Mouse (Mus musculus): ENCODE measurements around the gene Timm10. TPM values are rescaled to one million over a fixed set of nuclear protein-coding genes. Genes with fewer than 3 reads are reported as not detected.
"Not testable (repeated sequence)": the region's sequence is repeated elsewhere in the genome, so short reads cannot be mapped to it uniquely, and the experiment has no call there.

The Timm10 gene
- polyA plus RNA-seq, 1 experiment from 2014 or later, result 44.3 TPM

DNA sequence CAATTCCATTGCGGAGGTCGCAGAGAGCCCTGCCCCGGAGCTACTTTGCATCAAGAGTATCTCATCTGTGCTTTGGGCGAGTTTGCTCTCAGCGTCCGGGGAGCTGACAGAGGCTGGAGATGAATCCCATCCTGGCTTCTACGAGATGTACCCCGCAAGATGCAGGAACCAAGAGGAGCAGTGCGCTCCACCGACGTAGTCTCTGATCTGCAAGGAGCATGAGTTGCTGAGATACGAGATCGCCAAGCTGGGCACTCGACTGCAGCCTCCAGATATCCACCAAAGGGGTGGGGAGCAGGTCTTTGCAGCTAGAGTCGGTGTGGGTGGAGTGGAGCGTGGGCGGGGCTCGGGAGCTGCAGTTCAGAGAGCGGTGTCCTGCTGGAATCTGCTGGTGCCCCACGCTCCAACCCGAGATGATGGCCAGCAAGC is 28.3 kb upstream of the Timm10 start, which contains the start of gene Ube2l6:
Gene Ube2l6 (plus strand): TSS at position 336 of the 429 bp plus-strand sequence.
- peak; percentile 87 for ATAC-seq (ENCODE audit: borderline replicate concordance, extremely low read depth, low FRiP score, low TSS enrichment)
- 1% methylated on average over 21 of the region's 21 CpGs for WGBS
- H3K36me3 ChIP-seq, result no peaks in the 10 kb centered on the region
- H3K9me3 ChIP-seq, result no peaks in the 10 kb centered on the region
- H3K4me2 ChIP-seq, result peak within 1 kb of the TSS; percentile 93
- peak within 1 kb of the TSS; percentile 66 for H3K4me3 ChIP-seq
- H3K9ac ChIP-seq, result peak within 1 kb of the TSS; percentile 54
- H3K27me3 ChIP-seq, result no peaks in the 10 kb centered on the region
- no peaks in the 10 kb centered on the region; the same call in 1 of the 2 replicates for H3K4me1 ChIP-seq
- peak within 1 kb of the TSS; percentile 76 for H3K27ac ChIP-seq

DNA sequence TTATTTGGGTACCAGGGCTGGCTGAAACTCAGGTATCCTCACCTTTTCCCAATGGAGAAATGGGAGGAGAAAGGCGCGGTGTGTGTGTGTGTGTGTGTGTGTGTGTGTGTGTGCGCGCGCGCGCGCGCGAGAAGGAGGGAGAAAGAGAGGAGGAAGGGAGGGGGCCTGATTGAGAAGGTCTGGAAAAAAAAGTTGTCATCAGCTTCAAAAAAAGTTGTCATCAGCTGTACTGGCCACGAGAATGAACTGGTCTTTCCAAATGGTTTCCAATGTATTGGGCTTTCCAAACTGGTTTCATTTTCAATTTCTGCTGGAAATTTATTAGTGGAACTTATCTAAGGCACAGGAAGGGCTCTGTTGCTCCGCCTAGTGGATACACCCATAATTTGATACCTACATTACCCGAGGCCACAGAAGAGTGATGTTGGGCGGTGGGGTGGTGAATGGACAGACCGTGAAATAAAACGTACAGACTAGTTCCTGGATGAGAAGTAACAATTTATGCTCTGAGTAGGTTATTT is 27.7 kb upstream of the Timm10 start:
- under 1% methylated on average over 16 of the region's 16 CpGs for WGBS
- peak; percentile 66 for ATAC-seq (ENCODE audit: borderline replicate concordance, extremely low read depth, low FRiP score, low TSS enrichment)
- H3K9ac ChIP-seq, result peak overlapping the region; percentile 54

DNA sequence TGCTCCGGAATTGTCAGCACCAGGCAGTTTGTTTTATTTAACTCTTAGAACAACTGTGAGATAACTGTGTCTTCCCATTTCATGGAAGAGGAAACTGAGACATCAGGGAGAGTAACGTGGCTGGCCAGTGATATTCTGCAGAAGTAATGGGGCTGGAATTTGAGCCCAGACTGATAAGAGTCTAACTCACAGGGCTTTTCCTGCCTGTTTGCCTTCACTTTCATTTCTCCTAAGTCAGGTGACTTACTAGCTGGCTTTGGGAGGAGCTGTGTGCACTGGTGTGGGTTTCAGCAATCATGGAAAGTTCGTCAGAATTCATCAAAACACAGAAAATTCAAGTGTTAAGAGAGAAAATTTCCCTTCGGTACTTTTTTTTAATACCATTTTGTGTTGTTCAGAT is 26.5 kb upstream of the Timm10 start:
- H3K36me3 ChIP-seq, result no peaks in the 10 kb centered on the region
- WGBS, result 69% methylated on average over 4 of the region's 4 CpGs
- no peak overlapping the region for H3K4me3 ChIP-seq
- H3K4me1 ChIP-seq, result no peaks in the 10 kb centered on the region; the same call in 1 of the 2 replicates
- H3K27ac ChIP-seq, result no peak overlapping the region
- ATAC-seq (ENCODE audit: borderline replicate concordance, extremely low read depth, low FRiP score, low TSS enrichment), result no peak
- H3K27me3 ChIP-seq, result no peaks in the 10 kb centered on the region
- H3K4me2 ChIP-seq, result no peak overlapping the region
- no peak overlapping the region for H3K9ac ChIP-seq
- H3K9me3 ChIP-seq, result no peaks in the 10 kb centered on the region

More for the DNA sequence above, 27.7 kb upstream of the Timm10 start:
- peak overlapping the region; percentile 66 for H3K4me3 ChIP-seq
- H3K27me3 ChIP-seq, result no peaks in the 10 kb centered on the region
- no peaks in the 10 kb centered on the region for H3K9me3 ChIP-seq
- H3K27ac ChIP-seq, result peak overlapping the region; percentile 76
- no peaks in the 10 kb centered on the region; the same call in 1 of the 2 replicates for H3K4me1 ChIP-seq
- H3K4me2 ChIP-seq, result peak overlapping the region; percentile 93
- H3K36me3 ChIP-seq, result no peaks in the 10 kb centered on the region

DNA sequence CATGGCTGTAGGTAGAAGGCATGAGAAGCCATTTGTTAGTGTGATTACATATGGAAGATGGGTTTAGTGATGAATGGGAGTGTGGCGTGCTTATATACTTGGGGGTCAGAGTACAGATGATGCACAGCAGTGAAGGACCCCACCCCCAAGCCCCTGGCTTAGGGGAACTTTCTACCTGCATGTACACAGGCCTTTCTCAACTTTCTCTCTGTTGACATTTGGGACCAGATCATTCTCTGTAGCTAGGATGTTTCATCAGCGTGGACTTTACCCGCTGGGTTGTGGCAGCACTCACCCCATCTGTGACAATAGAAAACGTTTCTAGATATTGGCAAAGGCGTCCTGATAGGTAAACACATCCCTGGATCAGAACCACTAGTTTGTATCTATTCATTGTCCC is 25.6 kb upstream of the Timm10 start:
- not testable (repeated sequence) for H3K27me3 ChIP-seq; H3K4me2 ChIP-seq; H3K27ac ChIP-seq; H3K4me3 ChIP-seq; ATAC-seq (ENCODE audit: borderline replicate concordance, extremely low read depth, low FRiP score, low TSS enrichment); H3K9me3 ChIP-seq; H3K4me1 ChIP-seq; H3K36me3 ChIP-seq; H3K9ac ChIP-seq
- 74% methylated on average over 5 of the region's 5 CpGs for WGBS

DNA sequence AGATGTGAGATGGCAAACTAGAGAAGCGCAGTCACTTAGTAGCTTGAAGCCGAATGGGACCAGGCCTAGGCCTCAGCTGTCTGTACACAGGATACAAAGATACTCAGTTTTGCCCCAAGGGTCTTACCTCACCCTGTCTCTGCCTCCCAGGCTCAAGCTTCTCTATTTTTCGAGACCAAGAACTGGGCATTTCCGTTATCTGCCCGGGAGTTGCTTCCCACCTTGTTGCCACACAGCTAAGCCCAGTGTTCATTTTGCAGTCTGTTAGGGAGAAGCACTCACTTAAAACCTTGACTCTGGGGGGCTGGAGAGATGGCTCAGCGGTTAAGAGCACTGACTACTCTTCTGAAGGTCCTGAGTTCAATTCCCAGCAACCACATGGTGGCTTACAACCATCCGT is 22.8 kb upstream of the Timm10 start:
- Histone ChIP-seq H3K9me3 (no peaks in the 10 kb centered on the region), H3K4me1 (no peaks in the 10 kb centered on the region), H3K4me3 (no peak overlapping the region), H3K36me3 (no peaks in the 10 kb centered on the region), H3K27ac (no peak overlapping the region), H3K9ac (no peak overlapping the region), H3K4me2 (no peak overlapping the region), H3K27me3 (no peaks in the 10 kb centered on the region)
- 83% methylated on average over 7 of the region's 7 CpGs for WGBS
- ATAC-seq (ENCODE audit: borderline replicate concordance, extremely low read depth, low FRiP score, low TSS enrichment), result no peak

DNA sequence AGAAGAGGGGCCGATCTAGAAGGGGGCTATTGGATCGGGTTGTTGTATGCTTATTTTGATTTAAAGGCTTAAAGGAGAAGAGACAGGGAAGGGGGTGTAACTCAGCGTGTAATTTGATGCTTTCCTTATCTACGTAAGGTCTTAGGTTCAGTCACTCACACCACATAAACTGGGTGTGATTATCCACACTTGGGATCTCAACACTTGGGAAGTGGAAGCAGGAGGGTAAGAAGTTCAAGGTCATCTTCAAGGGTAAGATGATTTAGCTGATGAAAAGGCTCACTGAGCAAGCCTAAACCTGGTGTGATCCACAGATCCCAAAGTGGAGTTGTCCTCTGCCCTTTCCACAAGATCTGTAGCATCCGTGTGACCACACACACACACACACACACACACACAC is 20.3 kb upstream of the Timm10 start:
- H3K27me3 ChIP-seq, result no peaks in the 10 kb centered on the region
- H3K4me3 ChIP-seq, result no peak overlapping the region
- no peak overlapping the region for H3K9ac ChIP-seq
- H3K9me3 ChIP-seq, result no peaks in the 10 kb centered on the region
- H3K36me3 ChIP-seq, result no peaks in the 10 kb centered on the region
- H3K4me1 ChIP-seq, result peaks cover 11% of the 10 kb centered on the region
- no peak overlapping the region for H3K27ac ChIP-seq
- no peak overlapping the region for H3K4me2 ChIP-seq
- ATAC-seq (ENCODE audit: borderline replicate concordance, extremely low read depth, low FRiP score, low TSS enrichment), result no peak
- 37% methylated on average over 5 of the region's 5 CpGs for WGBS

DNA sequence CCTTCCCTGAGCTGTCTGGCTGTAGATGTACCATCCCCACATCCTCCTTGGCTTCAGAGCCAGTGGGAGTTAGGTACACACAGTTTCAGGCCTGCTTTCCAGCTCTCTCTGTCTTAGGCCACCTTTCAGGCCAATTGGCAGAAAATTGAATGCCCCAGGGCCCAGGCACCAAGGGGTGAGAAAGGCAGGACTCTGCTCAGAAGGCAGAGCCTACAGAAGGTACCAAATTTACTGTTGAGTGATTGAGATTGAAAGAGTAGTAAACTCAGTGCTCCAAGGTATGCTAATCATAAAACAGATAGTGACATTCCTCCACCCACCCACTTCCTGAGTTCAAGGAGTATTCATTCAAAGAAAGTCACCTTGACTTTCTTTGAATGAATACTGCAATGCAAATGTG is 17.5 kb upstream of the Timm10 start:
- no peak overlapping the region for H3K27ac ChIP-seq
- no peak overlapping the region for H3K4me3 ChIP-seq

DNA sequence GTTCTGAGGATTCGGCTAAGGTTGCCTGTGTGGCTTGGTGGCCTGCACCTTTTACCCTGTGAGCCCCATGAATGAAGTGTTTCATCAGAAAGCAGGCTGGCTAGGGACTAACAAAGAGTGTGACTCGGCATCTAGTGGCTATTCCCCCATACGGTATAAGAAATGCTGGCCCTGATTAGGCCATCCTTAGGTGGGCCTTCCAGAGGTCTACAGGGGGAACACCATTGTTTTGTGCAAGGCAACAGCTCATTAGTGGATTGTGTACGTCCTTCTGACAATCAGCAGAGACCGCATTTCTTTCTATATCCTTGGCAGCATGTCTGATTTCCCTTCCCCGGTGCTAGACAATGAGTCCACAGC is 16.3 kb upstream of the Timm10 start:
- Histone ChIP-seq H3K36me3 (no peaks in the 10 kb centered on the region), H3K9me3 (no peaks in the 10 kb centered on the region), H3K4me3 (no peak overlapping the region; the same call in 1 of the 2 replicates), H3K9ac (no peak overlapping the region), H3K4me2 (peak overlapping the region; percentile 75; the same call in 1 of the 2 replicates), H3K27ac (no peak overlapping the region), H3K27me3 (no peaks in the 10 kb centered on the region), H3K4me1 (peaks cover 14% of the 10 kb centered on the region)
- ATAC-seq (ENCODE audit: borderline replicate concordance, extremely low read depth, low FRiP score, low TSS enrichment), result no peak
- WGBS, result 72% methylated on average over 6 of the region's 6 CpGs

More for the DNA sequence above, 17.5 kb upstream of the Timm10 start:
- no peak overlapping the region for H3K9ac ChIP-seq
- H3K9me3 ChIP-seq, result no peaks in the 10 kb centered on the region
- H3K4me2 ChIP-seq, result no peak overlapping the region
- H3K27me3 ChIP-seq, result no peaks in the 10 kb centered on the region
- H3K4me1 ChIP-seq, result peaks cover 14% of the 10 kb centered on the region
- no peaks in the 10 kb centered on the region for H3K36me3 ChIP-seq
- ATAC-seq (ENCODE audit: borderline replicate concordance, extremely low read depth, low FRiP score, low TSS enrichment), result no peak

DNA sequence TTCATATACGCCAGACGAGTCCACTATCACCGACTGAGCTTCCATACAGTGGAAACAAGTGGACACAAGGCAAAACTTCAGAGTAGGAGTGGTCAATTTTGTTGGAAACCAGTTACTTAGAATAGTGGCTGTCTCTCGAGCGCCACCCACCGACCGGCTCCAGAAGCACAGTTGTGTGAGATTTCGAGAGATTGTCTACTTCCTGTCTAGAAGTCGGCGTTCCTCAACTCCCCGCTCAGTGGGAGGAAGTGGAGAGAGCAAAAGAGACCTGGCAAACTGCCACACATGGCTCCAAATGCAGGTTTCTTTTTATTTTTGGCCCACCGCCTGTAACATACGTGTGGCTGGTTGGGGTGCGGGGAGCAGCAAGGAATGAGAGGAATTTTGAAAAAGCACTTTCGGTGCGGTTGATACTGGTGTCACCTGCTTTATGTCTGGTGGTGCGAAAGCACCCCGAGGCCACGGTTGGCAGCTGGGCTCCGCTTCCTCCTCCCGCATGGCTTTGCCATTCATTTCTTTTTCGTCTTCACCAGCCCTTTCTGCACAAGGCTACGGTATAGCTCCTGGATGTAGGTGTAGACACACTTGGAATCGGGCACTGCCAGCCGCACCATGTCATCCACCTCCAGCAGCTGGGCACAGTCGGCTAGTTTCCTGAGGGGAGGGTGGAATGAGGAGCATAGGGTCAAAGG is 15.8 kb upstream of the Timm10 start:
- H3K9ac ChIP-seq, result no peak overlapping the region

DNA sequence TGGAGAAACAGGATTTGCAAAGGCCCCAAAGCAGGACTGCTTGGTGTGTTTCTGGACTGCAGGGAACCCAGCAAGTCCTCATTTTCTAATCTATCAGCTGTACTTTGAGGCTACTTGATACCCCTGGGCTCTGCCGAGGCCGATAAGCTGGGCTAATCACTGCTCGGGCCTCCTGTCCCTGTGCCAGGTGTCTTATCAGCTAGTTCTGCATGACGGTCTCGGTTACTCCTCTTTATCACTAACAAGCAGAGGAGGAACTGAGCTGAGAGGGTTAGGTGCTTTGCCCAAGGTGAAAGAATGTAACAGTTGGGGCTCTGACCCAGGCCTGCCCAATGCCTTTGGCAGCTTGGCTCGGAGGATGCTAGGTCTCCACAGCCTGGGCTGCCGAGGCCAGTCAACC is 14.9 kb upstream of the Timm10 start:
- H3K27ac ChIP-seq, result 0 out of 2 replicates have a peak overlapping the region, but pooled peaks have one; percentile 33
- no peak overlapping the region for H3K9ac ChIP-seq
- no peaks in the 10 kb centered on the region for H3K36me3 ChIP-seq
- no peak overlapping the region for H3K4me2 ChIP-seq
- 47% methylated on average over 7 of the region's 7 CpGs for WGBS
- peaks cover 14% of the 10 kb centered on the region for H3K4me1 ChIP-seq
- H3K9me3 ChIP-seq, result no peaks in the 10 kb centered on the region
- peak; percentile 59; the same call in 1 of the 2 replicates for ATAC-seq (ENCODE audit: borderline replicate concordance, extremely low read depth, low FRiP score, low TSS enrichment)
- no peak overlapping the region for H3K4me3 ChIP-seq
- H3K27me3 ChIP-seq, result no peaks in the 10 kb centered on the region

More for the DNA sequence above, 15.8 kb upstream of the Timm10 start:
- peak overlapping the region; percentile 75 for H3K4me2 ChIP-seq
- H3K27me3 ChIP-seq, result no peaks in the 10 kb centered on the region
- no peaks in the 10 kb centered on the region for H3K36me3 ChIP-seq
- 29% methylated on average over 26 of the region's 26 CpGs for WGBS
- peak; percentile 69 for ATAC-seq (ENCODE audit: borderline replicate concordance, extremely low read depth, low FRiP score, low TSS enrichment)
- H3K9me3 ChIP-seq, result no peaks in the 10 kb centered on the region
- peak overlapping the region; percentile 35 for H3K4me3 ChIP-seq
- H3K27ac ChIP-seq, result peak overlapping the region; percentile 33; the same call in 1 of the 2 replicates
- peaks cover 14% of the 10 kb centered on the region for H3K4me1 ChIP-seq

DNA sequence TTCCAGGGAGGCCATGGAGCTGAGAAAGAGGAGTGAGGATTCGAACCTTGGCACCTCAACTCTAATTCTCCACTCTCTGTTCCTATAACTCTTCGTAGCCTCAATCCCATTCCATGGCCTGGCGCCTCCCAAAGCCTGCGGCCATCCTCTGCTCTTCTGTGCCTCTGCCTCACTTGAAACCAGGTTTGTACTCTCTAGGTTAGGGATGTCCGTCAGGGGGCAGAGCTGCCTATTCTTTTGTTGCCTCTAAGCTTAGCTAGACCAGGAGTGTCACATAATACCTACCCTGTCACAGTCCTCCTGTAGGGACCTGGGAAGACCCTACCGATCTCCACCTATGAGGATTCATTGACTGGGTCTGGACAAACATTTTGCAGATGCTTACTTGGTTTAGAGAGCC is 14.1 kb upstream of the Timm10 start:
- ATAC-seq (ENCODE audit: borderline replicate concordance, extremely low read depth, low FRiP score, low TSS enrichment), result no peak
- no peak overlapping the region for H3K4me3 ChIP-seq
- no peaks in the 10 kb centered on the region for H3K36me3 ChIP-seq
- H3K9me3 ChIP-seq, result no peaks in the 10 kb centered on the region
- peaks cover 14% of the 10 kb centered on the region for H3K4me1 ChIP-seq
- WGBS, result 76% methylated on average over 6 of the region's 6 CpGs
- no peak overlapping the region for H3K27ac ChIP-seq
- no peak overlapping the region for H3K9ac ChIP-seq
- H3K4me2 ChIP-seq, result no peak overlapping the region
- H3K27me3 ChIP-seq, result no peaks in the 10 kb centered on the region

DNA sequence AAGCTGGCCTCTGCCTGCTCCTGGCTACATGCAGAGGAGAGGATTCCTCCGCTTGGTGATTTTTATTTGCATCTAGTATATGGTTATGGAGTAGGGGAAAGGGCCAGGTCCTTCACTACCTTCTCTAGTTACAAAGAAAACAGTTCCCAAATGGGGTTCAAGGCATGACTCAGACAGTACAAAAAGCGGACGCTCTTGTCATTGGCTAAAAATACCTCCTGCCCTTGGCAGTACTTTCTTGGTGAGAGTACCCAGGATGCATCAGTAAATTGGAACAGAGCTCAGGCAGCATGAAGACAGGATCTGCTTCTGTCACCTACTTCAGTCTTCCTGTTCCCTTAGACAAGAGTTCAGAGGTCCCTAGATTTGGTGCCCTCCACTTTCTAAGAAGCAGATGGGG is 6.9 kb upstream of the Timm10 start:
- no peak overlapping the region for H3K27ac ChIP-seq
- 0 out of 2 replicates have a peak, but pooled peaks cover 4% of the 10 kb centered on the region for H3K27me3 ChIP-seq
- H3K4me1 ChIP-seq, result no peaks in the 10 kb centered on the region
- no peak for ATAC-seq (ENCODE audit: borderline replicate concordance, extremely low read depth, low FRiP score, low TSS enrichment)
- H3K4me2 ChIP-seq, result no peak overlapping the region
- H3K36me3 ChIP-seq, result no peaks in the 10 kb centered on the region
- no peak overlapping the region for H3K9ac ChIP-seq
- 45% methylated on average over 3 of the region's 3 CpGs for WGBS
- H3K4me3 ChIP-seq, result no peak overlapping the region
- H3K9me3 ChIP-seq, result no peaks in the 10 kb centered on the region

All from lung, embryonic 15.5 days (tissue).